Mouse (Mus musculus) adrenal gland, adult 8-10 months (tissue): Measurements from ENCODE around the gene Cd300lg. TPM values are rescaled to one million over a fixed set of nuclear protein-coding genes. Genes with fewer than 3 reads are reported as not detected.

Experiments used
- DNase-seq: peaks from one replicate; pipeline ENCODE4 v3.0.0; 2022
- total RNA-seq, 4 experiments: library from RNA; stranded (reverse); gene quantifications; 2 replicates each; pipeline ENCODE4 v1.2.4; 2022

Cd300lg gene
- total RNA-seq, 4 experiments from 2014 or later: 40.5 to 84.1 (median 56.3) TPM

DNA sequence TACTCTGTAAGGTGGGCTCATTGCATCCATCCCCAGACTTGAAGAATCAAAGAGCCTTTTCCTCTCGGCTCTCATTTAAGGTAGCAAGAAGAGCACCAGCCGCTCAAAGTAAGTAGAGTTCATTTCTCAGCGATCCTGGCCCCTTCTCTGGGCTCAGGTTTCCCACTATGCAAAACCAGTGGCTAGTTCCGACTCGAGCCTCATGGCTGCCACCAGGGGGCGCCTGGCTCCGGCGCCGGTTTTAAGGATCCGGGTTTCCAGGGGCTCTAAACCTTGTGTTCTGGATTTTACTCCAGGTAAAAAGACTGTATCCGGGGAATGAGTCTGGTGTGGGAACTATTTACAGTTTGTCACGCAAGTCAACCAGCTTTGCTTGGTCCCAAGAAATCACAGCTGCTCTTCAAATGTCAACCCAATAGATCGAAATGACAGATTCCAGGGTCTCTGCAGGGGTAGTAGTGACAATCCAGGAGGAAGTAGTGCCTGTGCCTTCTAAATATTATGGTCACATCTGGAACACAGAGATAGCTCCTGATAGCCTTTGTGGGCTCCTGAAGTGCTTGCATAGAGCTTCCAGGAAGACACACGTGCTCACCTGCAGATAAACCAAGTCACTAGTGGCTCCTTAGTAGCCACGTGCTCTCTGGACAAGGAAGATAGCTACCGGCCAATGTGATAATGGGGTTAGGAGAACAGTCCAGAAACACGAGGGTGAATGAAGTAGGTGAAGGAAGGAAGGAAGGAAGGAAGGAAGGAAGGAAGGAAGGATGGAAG, 61.4 kb downstream of the Cd300lg start:
- DNase-seq: no peak

Other genes starting within 250 kb of the Cd300lg start
- 1 to 10 TPM; 1.9 to 6.5 (median 4.1) TPM for gene Meox1, start 147.1 kb upstream of the Cd300lg start, total RNA-seq
- not detected for gene Sost, start 74.5 kb upstream of the Cd300lg start, total RNA-seq
- not detected for gene Cfap97d1, start 57.2 kb upstream of the Cd300lg start, total RNA-seq
- gene Dusp3, start 54.5 kb upstream of the Cd300lg start, total RNA-seq: 100 to 1,000 TPM; 110 to 201 (median 145) TPM
- gene Mpp3, start 13.0 kb upstream of the Cd300lg start, total RNA-seq: 10 to 100 TPM; 14.5 to 75.4 (median 38.7) TPM
- 10 to 100 TPM; 12.6 to 29.0 (median 15.2) TPM for gene Mpp2, start 47.0 kb downstream of the Cd300lg start, total RNA-seq
- gene Ppy, start 59.8 kb downstream of the Cd300lg start, total RNA-seq: not detected
- gene Pyy, start 66.3 kb downstream of the Cd300lg start, total RNA-seq: not detected
- 1 to 10 TPM in 2 of 4 experiments, under 1 TPM in 2; 0.20 to 3.0 (median 1.6) TPM for gene Nags, start 104.0 kb downstream of the Cd300lg start, total RNA-seq
- gene Tmem101, start 114.9 kb downstream of the Cd300lg start, total RNA-seq: 10 to 100 TPM; 18.0 to 21.8 (median 19.7) TPM
- 10 to 100 TPM; 67.2 to 86.9 (median 81.0) TPM for gene Lsm12, start 143.8 kb downstream of the Cd300lg start, total RNA-seq
- 100 to 1,000 TPM; 143 to 173 (median 158) TPM for gene G6pc3, start 148.1 kb downstream of the Cd300lg start, total RNA-seq
- 100 to 1,000 TPM; 100 to 175 (median 132) TPM for gene Hdac5, start 188.7 kb downstream of the Cd300lg start, total RNA-seq
- under 1 TPM; 0.41 to 0.83 (median 0.56) TPM for gene BC030867, start 207.4 kb downstream of the Cd300lg start, total RNA-seq
- gene Asb16, start 227.2 kb downstream of the Cd300lg start, total RNA-seq: 1 to 10 TPM in 2 of 4 experiments, under 1 TPM in 2; 0.20 to 1.2 (median 0.78) TPM
- gene Tmub2, start 243.4 kb downstream of the Cd300lg start, total RNA-seq: 10 to 100 TPM; 59.6 to 67.4 (median 63.3) TPM